Mouse (Mus musculus): ENCODE results near the gene Olfr279.
"Not testable (repeated sequence)": the region's sequence is repeated elsewhere in the genome, so short reads cannot be mapped to it uniquely, and the experiment has no call there.

Gene Olfr279

GRCm38 (mm10) chr15:98511386-98511928 is 19.3 kb downstream of the Olfr279 start:
- peak; percentile 63 for DNase-seq

- DNase-seq = no peak
Measured at GRCm38 (mm10) chr15:98512232-98512631, 20.0 kb downstream of the Olfr279 start.

GRCm38 (mm10) chr15:98512799-98513321 is 20.7 kb downstream of the Olfr279 start:
- peak; percentile 72 for DNase-seq

- not testable (repeated sequence) for DNase-seq
Measured at GRCm38 (mm10) chr15:98513676-98514075, 21.5 kb downstream of the Olfr279 start.

- DNase-seq = no peak
Measured at GRCm38 (mm10) chr15:98514146-98514545, 21.9 kb downstream of the Olfr279 start.

GRCm38 (mm10) chr15:98514845-98515244 is 22.6 kb downstream of the Olfr279 start:
- not testable (repeated sequence) for DNase-seq

- DNase-seq = peak; percentile 75
Measured at GRCm38 (mm10) chr15:98517380-98518355, 25.5 kb downstream of the Olfr279 start.

GRCm38 (mm10) chr15:98521245-98521644 is 29.0 kb downstream of the Olfr279 start:
- DNase-seq = no peak

GRCm38 (mm10) chr15:98526057-98526456 is 33.9 kb downstream of the Olfr279 start:
- no peak for DNase-seq

GRCm38 (mm10) chr15:98527056-98527771 is 35.0 kb downstream of the Olfr279 start:
- no peak for DNase-seq

- no peak for DNase-seq
Measured at GRCm38 (mm10) chr15:98528066-98528563, 35.9 kb downstream of the Olfr279 start.

- no peak for DNase-seq
Measured at GRCm38 (mm10) chr15:98532281-98532680, 40.1 kb downstream of the Olfr279 start.

GRCm38 (mm10) chr15:98533035-98533531 is 40.9 kb downstream of the Olfr279 start:
- no peak for DNase-seq

GRCm38 (mm10) chr15:98533881-98534627 is 41.9 kb downstream of the Olfr279 start, which contains the start of gene Kansl2:
TSS of gene Kansl2 (minus strand) at chr15:98534264.
- peak; percentile 99 for DNase-seq

GRCm38 (mm10) chr15:98535921-98536320 is 43.7 kb downstream of the Olfr279 start:
- no peak for DNase-seq

GRCm38 (mm10) chr15:98536828-98537510 is 44.8 kb downstream of the Olfr279 start:
- DNase-seq = no peak

- DNase-seq = no peak
Measured at GRCm38 (mm10) chr15:98537923-98538322, 45.7 kb downstream of the Olfr279 start.

- DNase-seq = peak; percentile 25
Measured at GRCm38 (mm10) chr15:98541064-98541463, 48.9 kb downstream of the Olfr279 start.

- DNase-seq = no peak
Measured at GRCm38 (mm10) chr15:98543341-98543740, 51.1 kb downstream of the Olfr279 start.

GRCm38 (mm10) chr15:98545151-98545550 is 52.9 kb downstream of the Olfr279 start:
- no peak for DNase-seq

GRCm38 (mm10) chr15:98546843-98547242 is 54.6 kb downstream of the Olfr279 start:
- no peak for DNase-seq

Measured in lung, postnatal 36 days (tissue).